Mouse (Mus musculus): Measurements from ENCODE around the gene Plekhf1.
A peak's percentile ranks its signal among the peaks of the same experiment; 100 is the strongest.

Plekhf1 gene

DNA sequence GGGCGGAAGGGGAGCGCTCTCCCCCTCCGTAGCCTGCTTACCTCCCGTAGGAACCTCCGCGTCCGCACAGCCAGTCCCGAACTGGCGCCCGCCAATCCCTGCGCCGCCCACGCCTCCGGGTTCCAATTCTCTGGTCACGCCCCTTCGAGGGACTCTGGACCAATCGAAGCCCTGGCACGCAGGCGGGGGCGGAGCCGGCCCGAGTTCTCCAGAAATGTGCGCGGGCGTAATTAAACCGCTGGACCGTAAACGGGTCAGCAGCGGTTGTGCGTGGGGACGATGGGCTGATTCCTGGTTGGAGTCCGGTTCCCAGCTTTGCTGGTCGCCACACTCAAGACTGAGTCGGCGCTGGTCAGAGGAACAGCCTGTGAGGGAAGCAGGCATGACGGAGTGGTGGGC is at the start of gene Plekhf1:
Plekhf1 (minus strand) TSS at position 117 of the 399 bp plus-strand sequence.
- DNase-seq: peak; percentile 96

DNA sequence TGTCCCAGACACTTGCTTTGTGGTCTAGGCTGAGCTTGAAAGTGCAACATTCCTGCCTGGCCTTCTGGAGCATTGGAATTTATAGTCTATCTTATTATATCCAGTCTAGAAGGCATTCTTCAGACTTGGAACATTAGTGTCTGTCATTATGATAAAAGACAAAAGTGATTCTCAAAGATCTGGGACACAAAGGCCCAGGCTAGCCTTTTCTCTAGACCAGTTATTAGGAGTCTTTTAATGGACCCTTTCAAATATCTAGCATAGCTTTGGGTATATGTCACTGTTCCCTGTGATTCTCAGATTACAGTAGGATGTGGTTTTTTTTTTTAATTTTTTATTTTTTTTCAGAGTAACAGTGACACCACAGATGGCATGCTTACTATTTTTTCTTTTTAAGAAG is 44.7 kb upstream of the Plekhf1 start:
- DNase-seq: no peak

DNA sequence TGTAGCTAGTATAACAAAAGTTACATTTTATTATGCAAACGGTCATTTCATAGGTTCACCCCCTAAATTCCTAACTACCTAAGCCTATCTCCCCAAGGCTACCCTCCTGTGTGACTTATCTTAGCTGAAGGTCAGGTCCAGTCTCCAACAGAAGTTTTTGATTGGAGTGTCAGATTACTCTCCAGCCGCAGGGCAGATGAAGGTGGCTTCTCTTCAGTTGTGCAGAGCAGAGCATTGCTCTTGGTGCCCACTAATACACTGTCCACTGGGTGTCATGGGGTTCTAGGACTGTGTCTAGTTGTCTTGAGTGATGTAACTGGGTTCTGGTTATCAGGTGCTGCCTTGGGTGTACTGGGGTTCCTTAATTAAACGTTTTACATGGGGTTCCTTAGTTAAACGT is 44.0 kb upstream of the Plekhf1 start:
- no peak for DNase-seq

DNA sequence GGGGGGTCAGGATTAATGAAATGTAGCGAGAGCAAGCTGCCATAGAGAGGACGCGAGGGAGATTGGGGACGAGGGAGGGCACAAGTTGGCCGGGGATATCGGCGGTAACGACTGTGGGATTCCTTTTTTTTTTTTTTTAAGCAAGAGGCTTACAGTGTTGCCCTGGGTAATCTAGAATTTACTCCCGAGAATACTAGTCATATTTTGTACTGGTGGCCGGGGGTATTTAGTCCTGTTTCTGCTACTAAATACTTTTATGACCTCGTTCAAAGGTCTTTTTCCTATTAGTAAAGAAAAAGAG is 43.6 kb upstream of the Plekhf1 start:
- DNase-seq: no peak

DNA sequence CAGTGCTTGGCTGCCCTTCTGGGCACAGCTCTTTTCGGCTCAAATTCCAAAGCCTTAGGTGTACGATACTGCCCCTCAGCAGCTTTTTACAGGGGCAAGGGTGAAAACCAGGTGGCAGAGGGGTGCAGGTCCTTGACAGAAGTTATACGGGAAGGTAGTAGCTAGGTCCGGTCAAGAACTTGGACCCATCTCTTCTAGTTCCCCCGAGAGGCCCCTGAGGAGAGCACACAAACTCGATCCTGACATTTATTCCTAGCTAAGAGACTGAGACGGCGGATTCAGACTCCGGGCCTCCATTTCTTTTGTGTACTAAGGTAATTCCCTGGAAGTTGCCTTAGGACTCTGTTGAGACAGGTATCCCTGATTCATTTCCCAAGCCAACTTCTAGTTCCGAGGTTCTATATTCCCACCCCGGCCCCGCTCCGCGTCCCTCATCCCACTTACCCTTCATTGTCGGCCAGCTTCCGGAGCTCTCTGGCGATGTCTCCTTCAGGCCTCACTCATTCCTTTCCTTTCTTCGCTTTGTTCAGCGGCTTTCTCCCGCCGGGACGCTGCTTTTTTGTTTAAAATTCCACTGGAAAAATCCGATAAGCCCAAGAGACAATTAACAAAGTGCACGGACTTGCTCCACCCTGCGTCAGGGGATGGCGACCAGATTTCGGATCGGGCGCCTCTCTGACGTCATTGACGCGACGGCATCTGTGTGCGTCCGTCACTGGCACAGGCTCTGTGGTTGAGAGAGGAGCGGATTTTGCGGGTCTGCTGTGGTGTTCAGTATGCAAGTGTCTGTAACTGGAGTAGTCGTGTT is 43.1 kb upstream of the Plekhf1 start, which contains the start of gene Pop4:
Pop4 (minus strand) TSS at position 721 of the 808 bp plus-strand sequence.
- DNase-seq: peak; percentile 89

DNA sequence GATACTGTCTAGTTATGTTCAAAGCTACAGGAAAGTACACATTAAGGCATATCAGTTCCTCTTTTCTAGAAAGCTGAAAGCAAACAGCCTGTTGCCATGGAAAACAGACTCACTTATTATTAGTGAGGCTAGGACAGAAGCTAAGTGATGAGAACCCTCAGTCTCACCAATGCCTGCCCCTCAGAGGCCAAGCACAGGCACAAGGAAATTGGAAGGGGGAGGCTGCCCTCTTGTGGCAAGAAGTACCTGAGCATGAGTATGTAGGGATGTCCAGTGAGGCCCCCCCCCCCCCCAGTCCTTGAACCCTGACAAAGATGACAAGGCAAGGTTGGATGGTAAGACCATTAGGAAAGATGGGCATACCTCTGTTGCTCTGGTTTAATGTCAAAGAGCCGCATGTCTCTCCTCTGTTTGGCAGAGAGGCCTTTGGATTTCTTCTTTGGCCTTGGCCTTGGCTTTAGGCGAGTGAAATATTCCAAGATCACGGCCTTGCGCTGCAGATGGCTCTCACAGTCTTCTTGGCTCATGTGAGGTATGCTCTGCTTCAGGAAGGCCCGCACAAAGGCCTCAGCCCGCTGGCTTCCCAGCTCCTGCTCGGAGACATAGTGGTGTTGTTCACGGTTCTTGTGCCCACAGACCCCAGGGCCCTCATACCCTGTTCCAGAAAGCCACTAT is 39.3 kb upstream of the Plekhf1 start:
- DNase-seq: peak; percentile 80

DNA sequence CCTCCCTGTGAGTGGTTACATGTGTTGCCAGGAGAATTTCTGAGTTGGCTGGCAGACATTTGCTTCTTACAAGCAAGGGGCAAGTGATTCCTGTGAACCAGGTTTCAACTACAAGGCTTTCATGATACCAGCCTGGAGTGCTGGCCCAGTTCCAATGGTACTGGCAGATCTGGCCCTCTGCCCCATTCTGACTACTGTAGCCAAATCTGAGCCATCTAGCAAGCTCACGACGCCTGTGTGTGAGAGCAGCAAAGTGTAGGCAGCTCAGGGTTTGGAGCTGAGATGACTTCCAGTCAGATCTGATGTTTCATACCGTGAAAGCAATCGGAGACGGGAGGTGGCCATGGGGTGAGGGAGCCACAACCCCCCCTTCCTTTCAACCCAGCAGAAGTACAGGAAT is 34.6 kb upstream of the Plekhf1 start:
- DNase-seq: peak; percentile 81

DNA sequence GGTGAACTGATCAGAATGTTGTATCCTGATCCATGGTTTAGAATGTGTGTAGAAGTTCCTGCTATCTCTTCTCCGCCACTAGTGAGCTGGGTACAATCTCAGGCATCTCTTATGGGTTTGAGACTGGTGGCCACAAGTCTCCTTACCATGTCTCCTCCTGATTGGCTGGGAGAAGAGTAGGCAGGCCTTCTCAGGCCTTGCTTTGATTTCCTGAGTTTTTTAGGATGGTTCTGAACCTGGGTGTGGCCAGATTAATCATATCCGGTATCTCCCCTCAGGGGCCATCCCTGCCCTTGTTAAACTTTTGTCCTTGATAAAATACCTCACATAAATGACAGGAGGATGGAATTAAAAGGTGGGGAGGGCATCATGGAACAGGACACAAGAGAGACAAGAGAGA is 31.8 kb upstream of the Plekhf1 start:
- no peak for DNase-seq

DNA sequence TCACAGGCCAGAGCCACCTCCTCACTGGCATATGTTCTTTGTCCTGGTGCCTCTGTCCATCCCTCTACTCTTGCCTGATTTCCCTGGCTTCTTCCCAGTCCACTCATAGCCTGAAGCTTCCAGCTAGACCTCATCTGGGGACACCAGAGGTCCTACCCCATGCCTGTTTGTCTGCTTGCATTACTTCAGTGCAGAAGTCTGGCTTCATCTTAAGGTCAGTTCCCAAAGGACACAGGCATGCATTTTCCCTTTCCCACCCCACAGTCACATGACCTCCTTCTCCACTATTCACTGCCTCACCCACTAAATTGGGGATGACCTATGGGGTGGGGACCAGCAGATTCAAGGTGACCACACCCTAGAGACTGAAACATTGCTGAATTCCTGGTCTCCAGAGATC is 25.6 kb upstream of the Plekhf1 start:
- no peak for DNase-seq

DNA sequence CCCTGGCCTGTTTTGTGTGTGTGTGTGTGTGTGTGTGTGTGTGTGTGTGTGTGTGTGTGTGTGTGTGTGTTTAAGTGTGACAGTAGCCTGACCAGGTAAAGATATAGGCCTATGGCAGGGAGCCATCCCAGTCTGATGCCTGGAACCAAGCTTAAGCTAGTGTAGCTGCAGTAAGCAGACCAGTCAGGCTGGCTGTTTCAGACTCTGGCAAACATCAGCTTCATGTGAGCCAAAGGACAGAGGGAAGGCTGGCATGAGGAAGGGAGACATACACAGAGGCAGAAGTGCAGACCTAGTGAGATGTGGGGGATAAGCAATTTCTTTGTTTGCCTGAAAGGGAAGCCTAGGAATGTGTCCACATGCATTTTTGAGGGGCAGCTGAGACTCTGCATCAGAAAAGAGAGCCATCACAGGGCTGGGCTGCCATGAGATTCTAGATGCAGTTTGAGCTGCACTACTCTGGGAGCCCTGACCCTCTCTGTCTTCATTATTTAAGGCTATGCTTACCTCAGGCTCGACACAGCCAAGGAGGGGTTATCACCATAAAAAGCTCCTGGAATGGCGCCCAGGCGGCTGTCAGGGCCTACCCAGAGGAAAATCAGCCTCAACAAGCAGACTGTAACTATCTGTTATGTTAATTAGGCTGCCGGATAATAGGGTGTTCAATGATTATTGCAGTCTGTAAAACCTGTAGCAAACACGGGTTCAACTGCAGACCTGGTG is 23.8 kb upstream of the Plekhf1 start:
- DNase-seq: no peak

DNA sequence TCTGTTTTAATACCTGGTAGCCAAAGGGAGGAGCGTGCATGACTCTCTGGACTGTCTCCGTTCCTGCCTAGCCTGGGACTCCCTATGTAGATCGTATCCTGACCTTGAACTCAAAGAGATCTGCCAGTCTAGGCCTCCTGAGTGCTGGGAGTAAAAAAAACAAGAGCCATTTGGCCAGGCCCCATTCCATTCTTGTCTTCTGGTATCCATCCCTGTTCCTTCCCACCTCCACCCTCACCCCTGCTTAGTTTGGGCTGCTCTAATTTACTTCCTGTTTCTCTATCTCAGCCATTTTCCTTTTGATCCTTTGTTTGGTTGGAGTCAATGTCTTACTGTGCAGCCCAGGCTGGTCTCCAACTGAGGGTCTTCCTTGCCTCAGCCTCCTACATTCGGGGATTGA is 14.6 kb upstream of the Plekhf1 start:
- DNase-seq: no peak

DNA sequence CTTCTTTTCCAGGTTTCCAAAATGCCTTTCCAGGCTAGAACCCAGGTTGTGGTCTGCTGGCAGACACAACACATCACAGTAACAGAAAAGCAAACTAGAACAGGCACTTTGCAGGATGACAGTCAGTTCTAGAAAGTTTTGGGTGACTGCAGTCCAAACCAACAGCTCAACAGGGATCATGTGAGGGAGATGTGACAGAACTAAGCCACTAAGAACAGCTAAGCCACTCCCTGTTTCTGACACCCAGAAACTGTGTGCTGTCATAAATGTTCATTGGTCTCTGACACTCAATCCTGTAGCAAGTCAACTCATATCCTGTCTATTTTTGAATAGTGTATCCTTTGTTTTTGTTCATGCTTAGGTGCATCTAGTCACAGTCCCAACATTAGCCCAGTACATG is 9.3 kb upstream of the Plekhf1 start:
- DNase-seq: no peak

DNA sequence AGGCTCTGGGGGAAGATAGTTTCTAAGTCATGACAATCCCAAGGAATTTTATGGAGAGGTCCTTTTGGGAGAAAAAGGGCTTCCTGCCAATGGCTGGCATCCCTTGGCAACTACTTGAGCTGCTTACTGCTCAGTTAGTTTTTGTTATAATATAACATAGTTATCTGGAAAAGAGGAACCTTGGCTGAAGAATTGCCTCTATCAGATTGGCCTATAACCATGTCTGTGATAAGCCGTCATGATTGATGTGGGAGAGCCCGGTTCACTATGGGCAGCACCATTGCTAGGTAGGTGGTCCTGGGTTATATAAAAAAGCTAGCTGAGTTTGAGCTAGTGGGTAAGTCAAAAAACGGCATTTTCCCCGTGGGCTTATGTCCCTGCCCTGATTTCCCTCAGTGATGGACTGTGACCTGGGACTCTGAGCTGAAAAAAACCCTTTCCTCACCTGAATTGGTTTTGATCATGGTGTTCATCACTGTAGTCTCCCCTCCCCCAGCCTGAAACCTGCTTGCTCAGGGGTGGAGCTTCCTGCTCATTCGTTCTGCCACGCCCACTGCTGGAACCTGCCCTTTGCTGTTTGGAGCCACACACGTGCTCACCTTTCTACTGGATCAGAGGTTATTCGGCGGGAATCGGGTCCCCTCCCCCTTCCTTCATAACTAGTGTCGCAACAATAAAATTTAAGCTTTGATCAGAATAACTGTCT is 8.7 kb upstream of the Plekhf1 start:
- peak; percentile 9 for DNase-seq

DNA sequence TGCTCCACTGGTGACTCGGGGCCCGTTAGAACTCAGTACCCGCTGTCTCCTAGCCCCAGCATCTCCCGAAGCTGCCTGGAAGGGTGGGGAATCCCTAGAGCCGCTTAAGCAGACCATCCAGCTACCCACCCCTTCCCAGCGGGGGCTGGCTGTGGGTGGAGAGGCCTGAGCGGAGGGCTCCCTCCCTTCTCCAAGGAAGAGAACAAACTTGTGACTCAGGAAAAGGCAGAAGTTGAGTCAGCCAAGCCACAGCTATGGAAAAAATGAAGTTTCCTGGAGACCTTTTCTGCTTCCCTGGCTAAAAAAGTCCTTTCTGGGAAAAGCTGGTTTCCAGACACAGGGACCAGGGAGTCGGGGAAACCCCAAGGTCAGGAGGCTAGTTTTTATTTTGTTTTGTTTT is 2.5 kb upstream of the Plekhf1 start:
- DNase-seq: peak; percentile 22

DNA sequence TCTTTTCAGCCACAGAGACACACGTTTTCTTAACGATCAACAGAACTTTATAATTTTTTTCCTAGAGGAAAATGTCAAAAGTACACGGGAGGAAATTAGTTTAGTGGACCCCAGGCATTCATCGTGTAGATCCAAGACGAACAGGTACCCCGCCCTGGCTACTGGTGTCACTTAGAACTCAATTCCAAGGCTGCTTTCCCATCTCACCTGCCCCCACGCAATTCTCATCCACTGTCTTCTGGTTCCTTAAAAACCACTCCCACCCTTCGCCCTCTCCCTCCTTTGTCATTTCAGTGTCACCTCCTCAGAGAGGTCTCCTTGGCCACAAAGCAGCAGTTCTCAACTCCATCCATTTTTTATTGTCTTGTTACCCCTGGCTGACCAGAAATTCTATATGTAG is 513 bp upstream of the Plekhf1 start:
- no peak for DNase-seq

DNA sequence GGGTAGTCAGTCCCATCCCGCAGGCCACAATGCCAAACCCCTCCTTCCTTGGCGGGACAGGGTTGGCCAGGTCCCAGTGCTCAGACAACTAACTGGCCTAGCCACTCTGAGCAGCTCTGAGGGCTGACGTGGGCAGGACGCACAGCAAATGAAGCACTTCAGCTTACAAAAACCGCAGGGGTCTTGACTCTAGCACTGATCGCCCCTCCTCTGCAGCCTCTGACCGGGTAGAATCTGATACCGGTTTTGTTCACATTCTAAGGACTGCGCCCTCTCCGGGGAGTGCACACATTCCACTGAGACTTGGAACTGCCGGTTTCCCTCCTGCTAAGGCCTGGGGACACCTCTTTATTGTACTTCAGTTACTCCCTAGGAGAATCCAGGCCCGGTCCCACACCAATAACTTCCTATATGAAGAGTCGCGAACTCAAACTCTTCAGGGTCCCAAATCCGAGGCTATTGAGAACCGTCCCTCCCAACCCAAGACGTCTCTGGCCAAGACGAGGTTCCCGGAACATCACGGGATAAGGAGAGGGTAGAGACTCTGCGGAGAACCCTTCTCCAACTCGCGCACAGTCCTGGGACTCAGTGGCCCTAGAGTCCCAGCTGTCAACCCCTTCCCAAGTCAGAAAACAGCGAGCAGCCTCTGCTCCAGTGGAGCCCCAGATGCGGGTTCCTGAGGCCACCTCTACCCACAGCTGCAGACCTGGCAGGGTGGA is 476 bp downstream of the Plekhf1 start:
- DNase-seq: peak; percentile 95

DNA sequence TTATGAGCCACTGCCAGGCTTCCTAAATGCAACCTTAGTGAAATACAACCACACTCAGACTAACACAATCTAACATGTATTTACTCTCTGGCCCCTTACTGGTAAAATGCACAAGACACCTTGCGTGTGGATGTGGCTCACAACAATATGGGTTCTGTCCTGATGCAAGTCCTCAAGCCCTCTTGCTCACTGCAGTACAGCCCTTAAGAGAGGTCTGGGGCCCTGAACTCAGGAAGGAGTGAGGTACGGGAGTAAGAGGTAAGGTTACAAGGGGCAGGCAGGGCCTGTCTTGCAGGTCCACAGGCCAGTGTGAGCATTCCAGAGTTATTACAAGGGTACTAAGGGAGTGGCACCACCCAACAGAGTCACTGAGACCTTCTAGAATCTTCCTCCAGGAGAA is 1.6 kb downstream of the Plekhf1 start:
- peak; percentile 58 for DNase-seq

DNA sequence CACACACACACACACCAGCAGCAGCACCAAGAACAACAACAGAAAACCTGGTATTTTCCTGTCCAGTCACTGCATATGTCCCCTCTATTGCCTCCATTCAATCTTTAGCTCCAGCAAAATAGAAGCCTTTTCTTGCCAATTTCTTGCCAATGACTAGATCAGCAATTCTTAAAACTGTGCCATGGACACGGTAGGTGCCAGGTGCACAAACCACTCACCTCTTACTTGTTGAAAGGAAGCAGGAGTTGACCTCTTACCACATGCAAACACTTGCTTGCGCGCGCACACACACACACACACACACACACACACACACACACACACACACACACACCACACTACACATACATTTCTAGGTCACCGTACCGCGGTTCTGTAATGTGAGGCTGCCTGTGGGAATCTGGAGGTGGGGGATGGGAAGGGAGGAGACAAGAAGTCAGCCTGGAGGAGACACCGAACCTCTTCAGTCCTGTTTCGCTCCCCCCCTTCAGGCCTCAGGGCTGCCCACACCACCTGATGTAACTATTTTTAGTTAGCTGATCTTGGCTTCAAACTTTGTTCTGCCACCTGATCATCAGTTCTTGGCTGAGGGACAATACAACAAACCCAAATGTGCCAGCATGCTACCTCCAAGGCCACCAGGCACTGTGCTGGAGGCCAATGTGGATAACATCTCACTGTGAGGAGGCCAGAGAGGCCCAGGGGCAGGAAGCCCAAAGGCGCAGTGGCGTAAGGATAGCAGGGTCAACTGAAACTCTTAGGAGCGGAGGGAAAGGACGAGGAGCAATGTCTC is 3.0 kb downstream of the Plekhf1 start:
- DNase-seq: peak; percentile 96

DNA sequence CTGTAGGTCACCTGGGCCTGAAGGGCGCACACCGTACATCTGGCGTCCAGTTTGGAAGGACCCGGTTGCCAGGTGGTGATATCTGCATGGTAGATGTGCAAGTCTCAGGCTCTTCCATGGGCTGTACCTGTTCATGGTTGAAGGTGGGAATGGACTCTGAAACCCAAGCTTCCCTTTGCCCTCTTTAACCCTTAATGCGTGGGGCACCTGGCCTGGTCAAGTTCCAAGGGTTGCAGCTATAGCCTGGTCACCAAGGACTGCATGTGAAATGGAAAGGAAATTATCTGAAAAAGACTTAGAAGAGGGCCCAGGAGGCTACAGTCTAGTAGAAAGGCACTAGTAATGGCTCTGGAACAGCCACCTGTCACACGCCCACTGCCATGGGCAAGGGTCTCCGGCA is 7.0 kb downstream of the Plekhf1 start:
- no peak for DNase-seq

DNA sequence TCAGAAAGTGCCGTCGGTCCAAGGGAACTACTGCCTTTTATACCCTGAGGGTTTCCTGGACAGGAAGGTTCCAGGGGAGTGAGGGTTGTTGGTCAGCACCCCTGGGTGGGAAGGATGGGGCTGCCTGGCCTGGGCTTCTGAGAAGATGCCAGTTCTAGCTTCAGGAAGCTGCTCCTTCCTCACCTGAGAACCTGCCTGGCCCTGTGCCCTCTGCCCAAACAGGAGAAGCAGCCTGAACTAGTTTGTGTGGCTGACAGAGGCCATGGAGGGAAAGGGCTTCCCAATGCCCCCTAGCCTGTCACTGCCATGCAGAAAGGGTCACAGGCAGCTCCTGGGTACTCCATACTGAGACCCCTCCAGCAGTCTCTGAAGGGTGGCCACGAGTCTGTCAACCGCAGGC is 8.3 kb downstream of the Plekhf1 start:
- peak; percentile 46 for DNase-seq

DNA sequence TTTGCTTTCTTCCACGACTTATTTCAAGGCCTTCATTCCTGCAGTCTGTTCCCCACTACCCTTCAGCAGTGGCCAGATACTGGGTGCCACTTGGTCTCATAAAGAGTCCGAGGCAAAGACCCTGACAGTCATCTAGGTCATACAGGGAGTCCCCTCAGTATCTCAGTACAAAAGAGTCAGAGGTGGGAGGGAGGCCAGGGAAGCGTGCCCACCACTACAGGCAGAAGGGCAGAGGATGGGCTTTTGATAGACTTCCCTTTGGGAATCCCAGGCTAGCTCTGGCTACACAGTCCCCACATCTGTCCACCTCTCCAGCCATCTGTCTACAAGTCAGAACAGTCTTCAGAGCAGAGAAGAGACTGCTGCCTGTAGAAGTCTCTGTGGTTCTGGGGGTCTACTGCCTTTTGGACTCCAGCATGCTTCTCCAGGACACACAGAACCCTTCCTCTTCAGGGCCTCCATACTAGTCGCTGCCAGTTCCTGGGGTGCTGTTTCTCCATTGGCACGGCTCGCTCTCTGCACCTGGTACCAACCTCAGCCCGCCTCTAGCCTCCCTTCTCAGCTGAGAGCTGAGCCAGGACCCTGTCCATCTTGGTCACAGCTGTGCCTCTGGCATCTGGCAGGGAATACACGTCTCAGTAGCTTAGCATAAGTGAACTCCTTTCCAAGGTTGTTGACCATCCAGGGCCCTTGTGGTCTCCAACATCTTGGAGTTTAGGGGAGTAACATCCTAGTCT is 9.0 kb downstream of the Plekhf1 start:
- peak; percentile 29 for DNase-seq

Data from cerebellum, adult 9-10 months (tissue).